Mouse (Mus musculus) bone marrow, adult 2 months (tissue): Measurements from ENCODE around the gene Fig4. TPM values are rescaled to one million over a fixed set of nuclear protein-coding genes. Genes with fewer than 3 reads are reported as not detected.
A peak's percentile ranks its signal among the peaks of the same experiment; 100 is the strongest.

ENCODE experiments used
- H3K27ac ChIP-seq: fragments of 200-500 bp; 2 replicates; pipeline ENCODE4 v1.5.1; 2012; ENCODE audit warnings: low read depth, mild to moderate bottlenecking, control low read depth, inconsistent platforms, low read length; ENCODE audit not compliant: control insufficient read depth, poor library complexity, insufficient read depth
- H3K4me1 ChIP-seq: fragments of 200-500 bp; 2 replicates; pipeline ENCODE4 v1.6.1; 2011; ENCODE audit warnings: low read length; ENCODE audit not compliant: control insufficient read depth, insufficient read depth
- H3K4me3 ChIP-seq: fragments of 200-500 bp; replicated peaks from 2 replicates; pipeline ENCODE3; 2011; ENCODE audit warnings: mild to moderate bottlenecking, low read depth, low read length, control low read depth; ENCODE audit not compliant: control insufficient read depth
- CTCF ChIP-seq: fragments of 200-500 bp; IDR thresholded peaks from 2 replicates; pipeline ENCODE4 v1.5.1; 2011; ENCODE audit warnings: low read length, control low read depth; ENCODE audit not compliant: control insufficient read depth, insufficient read depth
- POLR2A ChIP-seq: fragments of 200-500 bp; IDR thresholded peaks from 2 replicates; pipeline ENCODE4 v1.6.1; 2011; ENCODE audit warnings: low read depth, mild to moderate bottlenecking, control low read depth, low read length, borderline replicate concordance; ENCODE audit not compliant: control insufficient read depth
- WGBS: fragments of 180-500 bp; shearing (Covaris S2); methylation state at CpG from one replicate; pipeline ENCODE4 v1.1.7; 2018; 5-methylcytosine and 5-hydroxymethylcytosine counted together
- polyA plus RNA-seq: library from polyadenylated mRNA; stranded (reverse); fragments of >200 nt; gene quantifications from 2 replicates; pipeline ENCODE4 v1.2.4, GENCODE M21; 2011; ENCODE audit warnings: low replicate concordance; ENCODE audit not compliant: missing spikeins, insufficient read depth, insufficient read length

Gene Fig4
- polyA plus RNA-seq, 1 experiment: 6.4 TPM

GRCm38 (mm10) chr10:41249006-41249659 lies 53.9 kb downstream of the Fig4 start:
- Histone ChIP-seq H3K4me3 (no peak overlapping the region), H3K27ac (no peak overlapping the region), H3K4me1 (no peaks in the 10 kb centered on the region; the same call in 1 of the 2 replicates)
- TF ChIP-seq CTCF (no peak), POLR2A (no peak)
- 85% methylated on average over 8 of the region's 8 CpGs for whole genome bisulfite sequencing

- no peak overlapping the region for H3K4me3 ChIP-seq
- 68% methylated on average over 5 of the region's 5 CpGs for WGBS
- H3K27ac ChIP-seq: no peak overlapping the region
- H3K4me1 ChIP-seq: no peaks in the 10 kb centered on the region; the same call in 1 of the 2 replicates
- no peak for TF ChIP-seq CTCF
- TF ChIP-seq POLR2A: no peak
These were observed 55.1 kb downstream of the Fig4 start for GRCm38 (mm10) chr10:41247800-41248473.

GRCm38 (mm10) chr10:41246111-41246510 lies 56.9 kb downstream of the Fig4 start:
- WGBS: 78% methylated on average over 5 of the region's 5 CpGs

GRCm38 (mm10) chr10:41245477-41245876 lies 57.6 kb downstream of the Fig4 start:
- H3K4me1 ChIP-seq: no peaks in the 10 kb centered on the region; the same call in 1 of the 2 replicates
- no peak for TF ChIP-seq CTCF
- 0 out of 2 replicates have a peak, but pooled peaks have one; percentile 27 for TF ChIP-seq POLR2A
- no peak overlapping the region for H3K27ac ChIP-seq
- H3K4me3 ChIP-seq: no peak overlapping the region
- 90% methylated on average over 6 of the region's 6 CpGs for WGBS

More at GRCm38 (mm10) chr10:41246111-41246510, 56.9 kb downstream of the Fig4 start:
- Histone ChIP-seq H3K4me3 (no peak overlapping the region), H3K27ac (no peak overlapping the region), H3K4me1 (no peaks in the 10 kb centered on the region; the same call in 1 of the 2 replicates)
- no peak for TF ChIP-seq CTCF
- TF ChIP-seq POLR2A: no peak

GRCm38 (mm10) chr10:41245028-41245427 lies 58.0 kb downstream of the Fig4 start:
- WGBS: 71% methylated on average over 6 of the region's 6 CpGs
- Histone ChIP-seq H3K4me3 (no peak overlapping the region), H3K27ac (no peak overlapping the region), H3K4me1 (no peaks in the 10 kb centered on the region; the same call in 1 of the 2 replicates)
- no peak for TF ChIP-seq POLR2A
- no peak for TF ChIP-seq CTCF

- Histone ChIP-seq H3K4me3 (no peak overlapping the region), H3K27ac (no peak overlapping the region), H3K4me1 (no peaks in the 10 kb centered on the region; the same call in 1 of the 2 replicates)
- no peak for TF ChIP-seq CTCF
- TF ChIP-seq POLR2A: no peak
- 92% methylated on average over 6 of the region's 6 CpGs for WGBS
These were observed 59.1 kb downstream of the Fig4 start for GRCm38 (mm10) chr10:41243930-41244329.

- H3K4me3 ChIP-seq: no peak overlapping the region
- WGBS: 80% methylated on average over 6 of the region's 6 CpGs
- no peak for TF ChIP-seq CTCF
- TF ChIP-seq POLR2A: no peak
- no peak overlapping the region for H3K27ac ChIP-seq
- H3K4me1 ChIP-seq: no peaks in the 10 kb centered on the region
These were observed 61.4 kb downstream of the Fig4 start for GRCm38 (mm10) chr10:41241558-41242242.

- TF ChIP-seq CTCF: no peak
- TF ChIP-seq POLR2A: no peak
- H3K27ac ChIP-seq: no peak overlapping the region
- WGBS: 56% methylated on average over 7 of the region's 7 CpGs
- H3K4me3 ChIP-seq: no peak overlapping the region
- H3K4me1 ChIP-seq: no peaks in the 10 kb centered on the region
These were observed 62.0 kb downstream of the Fig4 start for GRCm38 (mm10) chr10:41241080-41241479.
